Mouse (Mus musculus): ENCODE measurements around the gene Ccdc65. TPM values are rescaled to one million over a fixed set of nuclear protein-coding genes. Genes with fewer than 3 reads are reported as not detected.

The Ccdc65 gene
- total and polyA plus RNA-seq, 3 experiments = 0.13 TPM; not detected in 2

DNA sequence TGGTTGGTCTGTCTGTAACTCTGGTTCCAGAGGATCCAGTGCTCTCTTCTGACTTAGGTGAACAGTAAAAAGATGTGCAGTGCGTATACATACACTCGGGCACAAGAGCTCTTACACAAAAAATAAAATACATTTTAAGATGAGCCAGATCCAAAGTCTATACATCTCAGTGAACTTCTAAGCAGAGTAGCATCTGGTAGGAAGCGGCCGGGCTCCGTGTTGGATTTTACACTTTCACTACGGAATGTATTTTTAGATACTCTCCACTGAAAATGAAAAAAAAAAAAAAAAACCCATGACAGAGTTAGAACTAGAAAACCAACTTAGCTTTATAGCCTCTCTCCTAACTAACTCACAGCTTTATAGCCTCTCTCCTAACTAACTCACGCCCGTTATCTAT lies 27.3 kb upstream of the Ccdc65 start:
- Histone ChIP-seq H3K27me3 (ENCODE audit: control insufficient read depth in 1 of 2, insufficient read depth in 2 of 2, low read length in 2 of 2) (no peaks in the 10 kb centered on the region), H3K9ac (ENCODE audit: control insufficient read depth, low read depth, low read length, poor library complexity, severe bottlenecking) (no peak overlapping the region), H3K27ac (ENCODE audit: control insufficient read depth, low read depth, low read length) (no peak overlapping the region), H3K79me2 (ENCODE audit: control insufficient read depth, insufficient read depth, low read length, poor library complexity) (no peaks in the 10 kb centered on the region), H3K9me3 (replicated peaks; ENCODE audit: insufficient read depth, low read length) (no peaks in the 10 kb centered on the region), H3K4me3 (ENCODE audit: control insufficient read depth in 1 of 2, insufficient read depth in 1 of 2, low read depth in 2 of 2, low read length in 2 of 2) (no peak overlapping the region), H3K4me1 (ENCODE audit: control insufficient read depth in 1 of 2, insufficient read depth in 2 of 2, low read length in 2 of 2) (peaks cover 35 to 59% of the 10 kb centered on the region in 2 experiments), H3K36me3 (ENCODE audit: control insufficient read depth in 1 of 2, insufficient read depth in 2 of 2, low read length in 2 of 2) (peaks cover 0 to 46% of the 10 kb centered on the region in 2 experiments; a peak in 2 of 4 replicates)
- no peak for DNase-seq (ENCODE audit: low read depth, low spot score)
- TF ChIP-seq SIN3A (IDR thresholded peaks at IDR 0.05; ENCODE audit: low read length) = no peak
- no peak for TF ChIP-seq JUND (IDR thresholded peaks at IDR 0.05; ENCODE audit: low read depth, low read length)
- no peak for TF ChIP-seq MXI1 (IDR thresholded peaks at IDR 0.05; ENCODE audit: low read depth, low read length)
- TF ChIP-seq TAL1 (IDR thresholded peaks at IDR 0.05; ENCODE audit: low read length) = no peak
- TF ChIP-seq USF1 (IDR thresholded peaks at IDR 0.05; ENCODE audit: low read depth, low read length) = no peak
- no peak for TF ChIP-seq GABPA (IDR thresholded peaks at IDR 0.05; ENCODE audit: low read depth, low read length)
- 0 out of 2 replicates have a peak, but pooled peaks have one; percentile 42 for TF ChIP-seq MEF2A (IDR thresholded peaks at IDR 0.05; ENCODE audit: extremely low read depth, insufficient replicate concordance, low read depth, low read length, poor library complexity, severe bottlenecking)
- TF ChIP-seq POLR2AphosphoS2 (IDR thresholded peaks at IDR 0.05; ENCODE audit: low read length) = no peak
- TF ChIP-seq TBP (IDR thresholded peaks at IDR 0.05; ENCODE audit: low read depth, low read length) = no peak
- TF ChIP-seq RCOR1 (IDR thresholded peaks at IDR 0.05; ENCODE audit: low read depth, low read length) = no peak
- TF ChIP-seq ETS1 (IDR thresholded peaks at IDR 0.05; ENCODE audit: low read depth, low read length) = no peak
- TF ChIP-seq ZNF384 (IDR thresholded peaks at IDR 0.05; ENCODE audit: low read depth, low read length) = peak; percentile 36; the same call in 1 of the 2 replicates
- TF ChIP-seq EP300 (IDR thresholded peaks at IDR 0.05; ENCODE audit: low read depth in 1 of 2, low read length in 2 of 2) = peak in 1 of 2 experiments; percentile 14; a peak in 1 of 4 replicates
- TF ChIP-seq HCFC1 (IDR thresholded peaks at IDR 0.05; ENCODE audit: low read depth, low read length) = no peak
- TF ChIP-seq SMC3 (IDR thresholded peaks at IDR 0.05; ENCODE audit: low read depth, low read length) = no peak
- TF ChIP-seq GATA1 (IDR thresholded peaks at IDR 0.05; ENCODE audit: low read depth, low read length) = no peak
- TF ChIP-seq BHLHE40 (IDR thresholded peaks at IDR 0.05; ENCODE audit: borderline replicate concordance, low read depth, low read length) = peak; percentile 39; the same call in 1 of the 2 replicates
- TF ChIP-seq MAX (IDR thresholded peaks at IDR 0.05; ENCODE audit: low read length) = no peak

DNA sequence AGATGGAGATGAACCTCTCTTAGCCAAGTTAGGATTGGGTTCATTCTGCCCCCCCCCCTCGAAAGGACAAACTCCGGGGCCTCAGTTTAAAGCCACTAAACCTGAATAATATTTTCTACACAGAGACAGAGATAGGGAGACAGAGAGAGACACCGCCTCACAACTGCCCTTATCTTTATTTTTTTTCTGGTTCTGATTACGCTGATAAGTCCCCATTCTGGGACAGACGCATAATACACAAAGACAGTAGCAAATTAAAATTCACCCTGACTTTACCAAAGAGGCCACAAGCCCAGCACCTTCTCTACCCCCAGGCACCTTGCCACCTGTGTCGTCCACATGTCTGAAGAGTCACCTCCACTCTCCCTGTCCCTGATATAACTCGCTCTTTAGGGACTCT lies 26.4 kb upstream of the Ccdc65 start:
- Histone ChIP-seq H3K27me3 (ENCODE audit: control insufficient read depth in 1 of 2, insufficient read depth in 2 of 2, low read length in 2 of 2) (no peaks in the 10 kb centered on the region), H3K4me3 (ENCODE audit: control insufficient read depth in 1 of 2, insufficient read depth in 1 of 2, low read depth in 2 of 2, low read length in 2 of 2) (no peak overlapping the region), H3K36me3 (ENCODE audit: control insufficient read depth in 1 of 2, insufficient read depth in 2 of 2, low read length in 2 of 2) (peaks cover 0 to 40% of the 10 kb centered on the region in 2 experiments; a peak in 2 of 4 replicates), H3K4me1 (ENCODE audit: control insufficient read depth in 1 of 2, insufficient read depth in 2 of 2, low read length in 2 of 2) (peaks cover 33 to 52% of the 10 kb centered on the region in 2 experiments), H3K79me2 (ENCODE audit: control insufficient read depth, insufficient read depth, low read length, poor library complexity) (no peaks in the 10 kb centered on the region), H3K9ac (ENCODE audit: control insufficient read depth, low read depth, low read length, poor library complexity, severe bottlenecking) (no peak overlapping the region), H3K9me3 (replicated peaks; ENCODE audit: insufficient read depth, low read length) (no peaks in the 10 kb centered on the region), H3K27ac (ENCODE audit: control insufficient read depth, low read depth, low read length) (no peak overlapping the region)
- DNase-seq (ENCODE audit: low read depth, low spot score) = no peak
- TF ChIP-seq BHLHE40 (IDR thresholded peaks at IDR 0.05; ENCODE audit: borderline replicate concordance, low read depth, low read length) (no peak), NRF1 (IDR thresholded peaks at IDR 0.05; ENCODE audit: insufficient read depth, low read depth, low read length, poor library complexity, severe bottlenecking) (no peak), MXI1 (IDR thresholded peaks at IDR 0.05; ENCODE audit: low read depth, low read length) (no peak), USF1 (IDR thresholded peaks at IDR 0.05; ENCODE audit: low read depth, low read length) (no peak), E2F4 (IDR thresholded peaks at IDR 0.05; ENCODE audit: borderline replicate concordance, low read depth, low read length) (no peak), MEF2A (IDR thresholded peaks at IDR 0.05; ENCODE audit: extremely low read depth, insufficient replicate concordance, low read depth, low read length, poor library complexity, severe bottlenecking) (no peak), USF2 (IDR thresholded peaks at IDR 0.05; ENCODE audit: borderline replicate concordance in 1 of 2, insufficient read depth in 1 of 2, low read depth in 1 of 2, low read length in 2 of 2) (no peak), MAFK (IDR thresholded peaks at IDR 0.05; ENCODE audit: borderline replicate concordance, low read depth, low read length) (no peak), MYC (IDR thresholded peaks at IDR 0.05; ENCODE audit: low read depth, low read length) (no peak), GATA1 (IDR thresholded peaks at IDR 0.05; ENCODE audit: low read depth, low read length) (peak; percentile 82), MAX (IDR thresholded peaks at IDR 0.05; ENCODE audit: low read length) (no peak), ZC3H11A (IDR thresholded peaks at IDR 0.05; ENCODE audit: low read depth, low read length) (no peak), ZNF384 (IDR thresholded peaks at IDR 0.05; ENCODE audit: low read depth, low read length) (peak; percentile 86), POLR2A (IDR thresholded peaks at IDR 0.05; ENCODE audit: control insufficient read depth in 1 of 2, insufficient read depth in 1 of 2, low read depth in 1 of 2, low read length in 2 of 2, poor library complexity in 1 of 2) (no peak), NELFE (IDR thresholded peaks at IDR 0.05; ENCODE audit: low read depth, low read length) (no peak), TCF12 (IDR thresholded peaks at IDR 0.05; ENCODE audit: low read depth, low read length) (peak; percentile 20; the same call in 1 of the 2 replicates), POLR2AphosphoS2 (IDR thresholded peaks at IDR 0.05; ENCODE audit: low read length) (no peak), SIN3A (IDR thresholded peaks at IDR 0.05; ENCODE audit: low read length) (0 out of 2 replicates have a peak, but pooled peaks have one; percentile 25), MYB (IDR thresholded peaks at IDR 0.05; ENCODE audit: low read depth, low read length) (no peak), CHD1 (IDR thresholded peaks at IDR 0.05; ENCODE audit: low read depth, low read length) (no peak), RAD21 (IDR thresholded peaks at IDR 0.05; ENCODE audit: low read depth, low read length) (no peak)
